Mouse (Mus musculus) olfactory bulb, adult 2 months (tissue): ENCODE measurements at regions not wholly inside any gene's neighbourhood (a gene's known extent, or its start where the extent isn't known, plus 50 kb on each side); places are given as distances from the start of the nearest gene placed in this dataset.

ENCODE experiments used
- H3K27ac ChIP-seq: fragments of 200-500 bp; 2 replicates; pipeline ENCODE4 v1.5.1; 2012; ENCODE audit warnings: low read depth, low read length; ENCODE audit not compliant: insufficient read depth
- H3K4me1 ChIP-seq: fragments of 200-500 bp; 2 replicates; pipeline ENCODE4 v1.6.1; 2012; ENCODE audit warnings: low read length; ENCODE audit not compliant: control insufficient read depth, insufficient read depth
- H3K4me3 ChIP-seq: fragments of 200-500 bp; 2 replicates; pipeline ENCODE4 v1.5.1; 2012; ENCODE audit warnings: mild to moderate bottlenecking, low read depth, low read length, moderate library complexity; ENCODE audit not compliant: insufficient read depth
- CTCF ChIP-seq: fragments of 200-500 bp; IDR thresholded peaks from 2 replicates; pipeline ENCODE4 v1.5.1; 2012; ENCODE audit warnings: low read depth, mild to moderate bottlenecking, low read length, moderate library complexity; ENCODE audit not compliant: insufficient read depth
- POLR2A ChIP-seq: fragments of 200-500 bp; IDR thresholded peaks from 2 replicates; pipeline ENCODE4 v1.6.1; 2012; ENCODE audit warnings: mild to moderate bottlenecking, low read depth, low read length, moderate library complexity; ENCODE audit not compliant: insufficient read depth
- WGBS: fragments of 180-500 bp; shearing (Covaris S2); methylation state at CpG from one replicate; pipeline ENCODE4 v1.1.7; 2018; 5-methylcytosine and 5-hydroxymethylcytosine counted together

GRCm38 (mm10) chr2:74378709-74379108 is 200.5 kb downstream of the Lnpk start:
- 91% methylated on average over 3 of the region's 3 CpGs for WGBS
- TF ChIP-seq POLR2A (no peak), CTCF (no peak)
- Histone ChIP-seq H3K4me1 (no peaks in the 10 kb centered on the region), H3K27ac (no peak overlapping the region), H3K4me3 (no peak overlapping the region)

- Histone ChIP-seq H3K4me3 (no peak overlapping the region), H3K4me1 (no peaks in the 10 kb centered on the region), H3K27ac (no peak overlapping the region)
- TF ChIP-seq POLR2A (no peak), CTCF (no peak)
- 88% methylated on average over 1 of the region's 1 CpGs for WGBS
Observed at GRCm38 (mm10) chr2:74373938-74374337, 205.3 kb downstream of the Lnpk start.

- TF ChIP-seq CTCF (no peak), POLR2A (no peak)
- WGBS, result 51% methylated on average over 4 of the region's 4 CpGs
- Histone ChIP-seq H3K27ac (no peak overlapping the region), H3K4me1 (no peaks in the 10 kb centered on the region), H3K4me3 (no peak overlapping the region)
Observed at GRCm38 (mm10) chr2:74373056-74373455, 206.2 kb downstream of the Lnpk start.

- WGBS, result 95% methylated on average over 2 of the region's 2 CpGs
- no peaks in the 10 kb centered on the region for H3K4me1 ChIP-seq
- no peak overlapping the region for H3K4me3 ChIP-seq
- H3K27ac ChIP-seq, result no peak overlapping the region
- TF ChIP-seq CTCF (no peak), POLR2A (no peak)
Observed at GRCm38 (mm10) chr2:74363255-74363654, 216.0 kb downstream of the Lnpk start.

- 69% methylated on average over 8 of the region's 8 CpGs for WGBS
- TF ChIP-seq CTCF (no peak), POLR2A (no peak)
- H3K4me1 ChIP-seq, result no peaks in the 10 kb centered on the region
- no peak overlapping the region for H3K4me3 ChIP-seq
- H3K27ac ChIP-seq, result no peak overlapping the region
Observed at GRCm38 (mm10) chr2:74354591-74354990, 224.6 kb downstream of the Lnpk start.

GRCm38 (mm10) chr2:74349809-74350208 is 229.4 kb downstream of the Lnpk start:
- Histone ChIP-seq H3K4me1 (no peaks in the 10 kb centered on the region), H3K27ac (no peak overlapping the region), H3K4me3 (no peak overlapping the region)
- WGBS, result 47% methylated on average over 6 of the region's 6 CpGs
- no peak for TF ChIP-seq POLR2A
- no peak for TF ChIP-seq CTCF

GRCm38 (mm10) chr2:74306301-74306700 is 272.9 kb downstream of the Lnpk start:
- WGBS, result 91% methylated on average over 9 of the region's 9 CpGs

GRCm38 (mm10) chr2:74300885-74301451 is 278.3 kb downstream of the Lnpk start:
- H3K27ac ChIP-seq, result no peak overlapping the region
- WGBS, result 22% methylated on average over 9 of the region's 9 CpGs
- TF ChIP-seq CTCF (no peak), POLR2A (no peak)
- H3K4me1 ChIP-seq, result no peaks in the 10 kb centered on the region
- no peak overlapping the region for H3K4me3 ChIP-seq

More at GRCm38 (mm10) chr2:74306301-74306700, 272.9 kb downstream of the Lnpk start:
- TF ChIP-seq POLR2A (no peak), CTCF (no peak)
- H3K4me1 ChIP-seq, result no peaks in the 10 kb centered on the region
- H3K27ac ChIP-seq, result no peak overlapping the region
- no peak overlapping the region for H3K4me3 ChIP-seq

GRCm38 (mm10) chr2:74300366-74300791 is 278.9 kb downstream of the Lnpk start:
- Histone ChIP-seq H3K4me1 (no peaks in the 10 kb centered on the region), H3K27ac (no peak overlapping the region), H3K4me3 (no peak overlapping the region)
- TF ChIP-seq CTCF (no peak), POLR2A (no peak)
- WGBS, result under 1% methylated on average over 11 of the region's 11 CpGs

- H3K27ac ChIP-seq, result no peak overlapping the region
- H3K4me3 ChIP-seq, result no peak overlapping the region
- TF ChIP-seq POLR2A, result no peak
- no peak for TF ChIP-seq CTCF
- 90% methylated on average over 7 of the region's 7 CpGs for WGBS
- no peaks in the 10 kb centered on the region for H3K4me1 ChIP-seq
Observed at GRCm38 (mm10) chr2:74292641-74293040, 286.6 kb downstream of the Lnpk start.
